Mouse (Mus musculus): ENCODE data around the gene Mov10l1.

- TF ChIP-seq CTCF (IDR thresholded peaks at IDR 0.05; ENCODE audit: borderline replicate concordance, insufficient read depth, low read length) (no peak), POLR2A (IDR thresholded peaks at IDR 0.05; ENCODE audit: low read depth, low read length) (no peak)
These were observed 15.9 kb downstream of the Mov10l1 start for GRCm38 (mm10) chr15:88998636-88999035.
